Mouse (Mus musculus) urinary bladder, postnatal 25 days (tissue): ENCODE measurements around the gene Gm4767.
"Not testable (repeated sequence)": the region's sequence is repeated elsewhere in the genome, so short reads cannot be mapped to it uniquely, and the experiment has no call there.

Experiments
- DNase-seq: peaks from one replicate; pipeline ENCODE4 v3.0.0; 2022; ENCODE audit warnings: low spot score

Gm4767 gene

GRCm38 (mm10) chr10:81811899-81812298, at the start of gene Gm4767:
Gene Gm4767 (plus strand): TSS chr10:81812186.
- not testable (repeated sequence) for DNase-seq

GRCm38 (mm10) chr10:81770506-81771403, 41.2 kb upstream of the Gm4767 start, which contains the start of gene Gm3055:
Gene Gm3055 (minus strand): TSS chr10:81771161.
- not testable (repeated sequence) for DNase-seq

GRCm38 (mm10) chr10:81771404-81771777, 40.6 kb upstream of the Gm4767 start:
- not testable (repeated sequence) for DNase-seq

GRCm38 (mm10) chr10:81846219-81846618, 34.2 kb downstream of the Gm4767 start:
- not testable (repeated sequence) for DNase-seq

GRCm38 (mm10) chr10:81863409-81864407, 51.7 kb downstream of the Gm4767 start, which contains the start of gene Gm32687:
Gene Gm32687 (plus strand): TSS chr10:81863934.
- DNase-seq = not testable (repeated sequence)
